Mouse (Mus musculus) thymus, adult 2 months (tissue): Measurements from ENCODE around the gene Drd4. TPM values are rescaled to one million over a fixed set of nuclear protein-coding genes. Genes with fewer than 3 reads are reported as not detected.
A peak's percentile ranks its signal among the peaks of the same experiment; 100 is the strongest.

Source experiments
- DNase-seq: peaks from one replicate; pipeline ENCODE4 v3.0.0; 2021
- H3K27ac ChIP-seq: fragments of 200-500 bp; 2 replicates; pipeline ENCODE4 v1.5.1; 2012; ENCODE audit warnings: low read length, control low read depth; ENCODE audit not compliant: control insufficient read depth, insufficient read depth
- H3K27me3 ChIP-seq: fragments of 200-500 bp; 2 replicates; pipeline ENCODE4 v1.6.1; 2012; ENCODE audit warnings: mild to moderate bottlenecking, low read length, moderate library complexity, mixed read lengths; ENCODE audit not compliant: control insufficient read depth, insufficient read depth
- H3K36me3 ChIP-seq: fragments of 200-500 bp; 2 replicates; pipeline ENCODE4 v1.6.1; 2012; ENCODE audit warnings: mild to moderate bottlenecking, low read length, moderate library complexity; ENCODE audit not compliant: control insufficient read depth, insufficient read depth
- H3K4me1 ChIP-seq: fragments of 200-500 bp; replicated peaks from 2 replicates; pipeline ENCODE4 v1.6.1; 2012; ENCODE audit warnings: low read length; ENCODE audit not compliant: control insufficient read depth, insufficient read depth
- H3K4me3 ChIP-seq: fragments of 200-500 bp; 2 replicates; pipeline ENCODE4 v1.5.1; 2012; ENCODE audit warnings: mild to moderate bottlenecking, low read length, control low read depth, moderate library complexity; ENCODE audit not compliant: control insufficient read depth, insufficient read depth
- CTCF ChIP-seq: fragments of 200-500 bp; IDR thresholded peaks from 2 replicates; pipeline ENCODE4 v1.5.1; 2012; ENCODE audit warnings: mild to moderate bottlenecking, control low read depth, low read length, moderate library complexity, borderline replicate concordance; ENCODE audit not compliant: control insufficient read depth, poor library complexity, insufficient read depth; ENCODE audit errors: extremely low read depth
- POLR2A ChIP-seq: fragments of 200-500 bp; IDR thresholded peaks from 2 replicates; pipeline ENCODE4 v1.6.1; 2012; ENCODE audit warnings: mild to moderate bottlenecking, low read length, control low read depth, moderate library complexity; ENCODE audit not compliant: control insufficient read depth, poor library complexity, insufficient read depth; ENCODE audit errors: extremely low read depth
- WGBS: fragments of 180-500 bp; shearing (Covaris S2); methylation state at CpG from one replicate; pipeline ENCODE4 v1.1.7; 2018; 5-methylcytosine and 5-hydroxymethylcytosine counted together
- polyA plus RNA-seq: library from polyadenylated mRNA; depleted of rRNA; stranded (reverse); fragments of >200 nt; gene quantifications from 2 replicates; pipeline ENCODE4 v1.2.3, GENCODE M21; 2012

Gene Drd4
- polyA plus RNA-seq, 1 experiment, result 0.47 TPM

DNA sequence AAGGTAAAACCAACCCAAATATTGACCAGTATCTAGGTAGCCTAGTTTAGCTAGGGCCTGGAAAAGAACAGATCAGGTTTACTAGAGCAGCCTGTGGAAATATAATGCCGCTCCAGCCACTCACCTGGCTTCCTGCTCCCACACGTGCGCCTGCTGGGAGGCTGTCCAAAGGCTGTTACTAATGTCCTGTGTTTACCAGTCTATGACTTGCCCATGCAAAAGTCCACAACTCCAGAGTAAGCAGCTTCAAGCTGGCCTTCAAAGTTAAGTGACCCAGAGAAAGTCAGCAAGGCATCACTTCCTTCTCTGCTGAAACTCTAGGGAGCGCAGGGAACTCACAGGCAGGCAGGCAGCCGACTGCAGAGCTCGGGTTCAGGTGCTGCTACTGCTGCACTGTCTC is 40.2 kb downstream of the Drd4 start:
- no peak for TF ChIP-seq CTCF
- no peak for TF ChIP-seq POLR2A
- Histone ChIP-seq H3K4me1 (peaks cover 1% of the 10 kb centered on the region), H3K36me3 (peaks cover 7% of the 10 kb centered on the region), H3K27ac (no peak overlapping the region), H3K4me3 (no peak overlapping the region), H3K27me3 (no peaks in the 10 kb centered on the region)
- DNase-seq, result no peak
- WGBS, result 92% methylated on average over 6 of the region's 6 CpGs

DNA sequence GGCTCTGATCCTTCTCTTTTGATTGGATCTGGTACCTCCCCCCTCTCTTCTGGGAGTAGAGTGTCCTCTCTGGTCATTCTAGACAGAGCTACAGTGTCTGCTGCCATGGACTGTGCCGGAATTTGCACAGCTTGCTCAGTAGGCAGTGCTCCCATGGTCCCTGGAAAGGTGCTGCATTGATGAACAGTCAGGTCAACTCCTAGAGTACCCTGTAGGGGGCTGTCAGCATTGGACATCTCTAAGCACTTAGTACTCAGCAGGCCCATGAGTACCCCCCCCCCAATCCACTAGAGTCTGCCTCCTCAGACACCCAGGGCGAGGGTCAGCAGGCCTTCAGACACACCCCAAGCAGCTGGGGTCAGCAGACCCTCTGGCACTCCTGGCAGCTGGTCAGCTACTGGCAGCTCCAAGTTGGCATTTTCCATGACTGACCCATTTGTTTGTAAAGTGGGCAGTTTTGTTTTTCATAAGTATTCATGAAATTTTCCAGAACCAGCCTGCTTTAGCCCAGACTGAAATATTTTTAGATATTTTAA is 43.3 kb downstream of the Drd4 start:
- H3K36me3 ChIP-seq, result peaks cover 7% of the 10 kb centered on the region
- TF ChIP-seq POLR2A, result no peak
- no peak for TF ChIP-seq CTCF
- no peak overlapping the region for H3K27ac ChIP-seq
- DNase-seq, result no peak
- no peaks in the 10 kb centered on the region for H3K27me3 ChIP-seq
- H3K4me1 ChIP-seq, result peaks cover 16% of the 10 kb centered on the region
- 96% methylated on average over 2 of the region's 2 CpGs for WGBS
- no peak overlapping the region for H3K4me3 ChIP-seq

DNA sequence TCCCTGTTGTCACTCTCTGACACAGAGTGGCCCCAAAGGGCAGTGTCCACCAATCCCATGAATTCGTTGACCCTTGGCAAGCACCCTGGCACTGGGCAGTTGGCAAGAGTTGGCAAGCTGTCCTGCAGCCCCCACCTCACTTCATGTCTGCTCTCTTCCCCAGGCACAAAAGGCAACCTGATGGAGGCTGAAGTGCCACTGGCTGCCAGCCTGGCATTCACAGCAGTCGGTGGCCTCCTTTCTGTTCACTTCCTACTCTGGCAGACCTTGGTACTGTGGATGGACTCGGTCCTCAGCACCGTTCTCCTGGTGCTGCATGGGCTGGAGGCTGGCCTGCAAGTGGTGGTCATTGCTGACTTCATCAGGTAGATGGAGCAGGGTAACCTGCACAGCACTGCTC is 43.9 kb downstream of the Drd4 start:
- TF ChIP-seq CTCF, result no peak
- TF ChIP-seq POLR2A, result no peak
- peaks cover 7% of the 10 kb centered on the region for H3K36me3 ChIP-seq
- no peak for DNase-seq

GRCm38 (mm10) chr7:141336296-141336695 is 44.5 kb downstream of the Drd4 start:
- Histone ChIP-seq H3K4me3 (no peak overlapping the region), H3K36me3 (peaks cover 7% of the 10 kb centered on the region), H3K27me3 (no peaks in the 10 kb centered on the region), H3K27ac (no peak overlapping the region), H3K4me1 (peaks cover 16% of the 10 kb centered on the region)
- no peak for DNase-seq
- WGBS, result 94% methylated on average over 3 of the region's 3 CpGs
- TF ChIP-seq POLR2A, result no peak
- no peak for TF ChIP-seq CTCF

More for the DNA sequence above, 43.9 kb downstream of the Drd4 start:
- 96% methylated on average over 4 of the region's 4 CpGs for WGBS
- no peak overlapping the region for H3K4me3 ChIP-seq
- no peak overlapping the region for H3K27ac ChIP-seq
- no peaks in the 10 kb centered on the region for H3K27me3 ChIP-seq
- peaks cover 16% of the 10 kb centered on the region for H3K4me1 ChIP-seq

- H3K4me1 ChIP-seq, result peaks cover 16% of the 10 kb centered on the region
- TF ChIP-seq POLR2A, result no peak
- TF ChIP-seq CTCF, result no peak
- 67% methylated on average over 3 of the region's 3 CpGs for WGBS
- H3K4me3 ChIP-seq, result no peak overlapping the region
- H3K27me3 ChIP-seq, result no peaks in the 10 kb centered on the region
- DNase-seq, result no peak
- H3K36me3 ChIP-seq, result peaks cover 5% of the 10 kb centered on the region
- H3K27ac ChIP-seq, result no peak overlapping the region
Observed at GRCm38 (mm10) chr7:141337716-141338416, 46.1 kb downstream of the Drd4 start.

DNA sequence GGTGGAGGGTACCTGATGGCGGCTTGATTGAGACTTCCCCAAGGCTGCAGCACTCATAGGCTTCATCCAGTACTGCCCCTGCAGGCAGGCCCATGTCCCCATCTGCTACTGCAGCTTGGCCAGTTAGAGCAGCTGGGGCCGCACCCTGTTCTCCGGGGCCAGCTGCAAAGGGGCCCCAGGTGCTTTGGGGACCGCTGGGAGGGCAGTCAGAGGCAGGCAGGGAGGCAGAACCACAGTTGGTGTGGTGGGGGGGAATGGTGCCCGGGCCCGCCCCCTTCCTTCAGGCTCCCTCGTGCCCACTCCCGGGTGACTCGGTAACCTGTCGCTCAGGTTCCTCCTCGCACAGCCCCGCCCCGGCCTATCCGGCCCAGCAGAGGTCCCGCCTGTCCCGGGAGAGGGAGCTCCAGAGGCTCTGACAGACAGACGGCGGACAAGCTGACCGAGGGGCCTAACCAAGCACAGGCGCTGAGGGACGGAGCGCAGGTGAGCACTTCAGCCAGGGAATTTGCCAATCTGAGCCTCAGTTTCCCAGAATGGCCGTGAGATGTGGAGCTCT is 46.8 kb downstream of the Drd4 start, which contains the start of gene Eps8l2:
Gene Eps8l2 (plus strand): TSS at position 305 of the 556 bp plus-strand sequence.
- peaks cover 16% of the 10 kb centered on the region for H3K4me1 ChIP-seq
- H3K4me3 ChIP-seq, result peak within 1 kb of the TSS; percentile 25; the same call in 1 of the 2 replicates
- no peaks in the 10 kb centered on the region for H3K36me3 ChIP-seq
- DNase-seq, result peak; percentile 21
- TF ChIP-seq POLR2A (no peak), CTCF (no peak)
- 12% methylated on average over 23 of the region's 23 CpGs for WGBS
- no peak within 1 kb of the TSS for H3K27ac ChIP-seq
- no peaks in the 10 kb centered on the region for H3K27me3 ChIP-seq
